Mouse (Mus musculus) lung, postnatal 4 days (tissue): Measurements from ENCODE around the gene Fam166b.

Source experiments
- DNase-seq, 2 experiments: peaks; one replicate each; pipeline ENCODE4 v3.0.0; 2021

The Fam166b gene

GRCm38 (mm10) chr4:43428180-43428861 lies 613 bp downstream of the Fam166b start:
- DNase-seq = no peak

- DNase-seq = no peak
These were observed 1.3 kb downstream of the Fam166b start for GRCm38 (mm10) chr4:43427501-43428179.

- no peak for DNase-seq
These were observed 2.4 kb downstream of the Fam166b start for GRCm38 (mm10) chr4:43426487-43426886.

- DNase-seq = peak in 1 of 2 experiments; percentile 34
These were observed 3.1 kb downstream of the Fam166b start for GRCm38 (mm10) chr4:43425648-43426380.

GRCm38 (mm10) chr4:43425197-43425596 lies 3.7 kb downstream of the Fam166b start:
- peak in 1 of 2 experiments; percentile 23 for DNase-seq

GRCm38 (mm10) chr4:43424072-43424471 lies 4.9 kb downstream of the Fam166b start:
- DNase-seq = no peak

- DNase-seq = no peak
These were observed 5.5 kb downstream of the Fam166b start for GRCm38 (mm10) chr4:43423267-43423934.

- no peak for DNase-seq
These were observed 7.2 kb downstream of the Fam166b start for GRCm38 (mm10) chr4:43421632-43422240.

- peak; percentile 71 to 86 for DNase-seq
These were observed 8.6 kb downstream of the Fam166b start for GRCm38 (mm10) chr4:43420305-43420704.

GRCm38 (mm10) chr4:43419801-43420281 lies 9.1 kb downstream of the Fam166b start:
- no peak for DNase-seq

- no peak for DNase-seq
These were observed 9.8 kb downstream of the Fam166b start for GRCm38 (mm10) chr4:43418973-43419656.

GRCm38 (mm10) chr4:43418450-43418849 lies 10.5 kb downstream of the Fam166b start:
- no peak for DNase-seq

- DNase-seq = no peak
These were observed 11.5 kb downstream of the Fam166b start for GRCm38 (mm10) chr4:43417269-43418062.

- DNase-seq = no peak
These were observed 12.9 kb downstream of the Fam166b start for GRCm38 (mm10) chr4:43416071-43416490.

- no peak for DNase-seq
These were observed 13.5 kb downstream of the Fam166b start for GRCm38 (mm10) chr4:43415221-43416070.

- no peak for DNase-seq
These were observed 14.2 kb downstream of the Fam166b start for GRCm38 (mm10) chr4:43414761-43415160.

- no peak for DNase-seq
These were observed 21.6 kb downstream of the Fam166b start for GRCm38 (mm10) chr4:43407071-43407920.

- DNase-seq = peak; percentile 88 to 93
These were observed 22.6 kb downstream of the Fam166b start for GRCm38 (mm10) chr4:43406162-43406971.
